Mouse (Mus musculus) C2C12 (cell line): Measurements from ENCODE around the gene Uspl1.

ENCODE experiments used
- CTCF ChIP-seq: IDR thresholded peaks from one replicate; pipeline ENCODE4 v1.5.1; 2011; ENCODE audit not compliant: control insufficient read depth, insufficient read depth, insufficient read length
- MYOG ChIP-seq: IDR thresholded peaks from one replicate; pipeline ENCODE4 v1.6.1; 2011; ENCODE audit not compliant: control insufficient read depth, insufficient read length; ENCODE audit errors: extremely low read depth
- USF1 ChIP-seq: IDR thresholded peaks from one replicate; pipeline ENCODE4 v1.6.1; 2011; ENCODE audit warnings: low read depth, mild to moderate bottlenecking, control low read depth, moderate library complexity

GRCm38 (mm10) chr5:149152063-149152773, 31.9 kb upstream of the Uspl1 start:
- TF ChIP-seq MYOG (no peak), CTCF (no peak), USF1 (no peak)
